Mouse (Mus musculus) midbrain, postnatal 0 days (tissue): Measurements from ENCODE around the gene Yjefn3. TPM values are rescaled to one million over a fixed set of nuclear protein-coding genes. Genes with fewer than 3 reads are reported as not detected.

Experiments
- ATAC-seq: fragments of 200-750 bp; cut with Nextera tagmentation; 2 replicates; pipeline ENCODE4 v1.8.0; 2017; ENCODE audit warnings: moderate number of reproducible peaks, mild to moderate bottlenecking, moderate TSS enrichment, moderate library complexity; ENCODE audit not compliant: low FRiP score
- DNase-seq: peaks from one replicate; pipeline ENCODE4 v3.0.0-alpha.2; 2015; ENCODE audit warnings: low spot score
- H3K27ac ChIP-seq: fragments of 300-500 bp; sonication (generic); 2 replicates; pipeline ENCODE4 v1.5.1; 2014; ENCODE audit warnings: low read depth, mild to moderate bottlenecking, low read length, mixed read lengths
- H3K27me3 ChIP-seq: fragments of 300-500 bp; sonication (generic); 2 replicates; pipeline ENCODE4 v1.6.1; 2014; ENCODE audit warnings: low read length, control low read depth, mixed read lengths; ENCODE audit not compliant: insufficient read depth
- H3K36me3 ChIP-seq: fragments of 300-500 bp; sonication (generic); 2 replicates; pipeline ENCODE4 v1.6.1; 2014; ENCODE audit warnings: low read length, control low read depth, mixed read lengths; ENCODE audit not compliant: insufficient read depth
- H3K4me1 ChIP-seq: fragments of 300-500 bp; sonication (generic); 2 replicates; pipeline ENCODE4 v1.6.1; 2014; ENCODE audit warnings: mild to moderate bottlenecking, control low read depth, antibody characterized with exemption, low read length, mixed read lengths; ENCODE audit not compliant: insufficient read depth
- H3K4me2 ChIP-seq: fragments of 300-500 bp; sonication (generic); 2 replicates; pipeline ENCODE4 v1.6.1; 2014; ENCODE audit warnings: low read depth, mild to moderate bottlenecking, low read length, mixed read lengths; ENCODE audit not compliant: poor library complexity, severe bottlenecking
- H3K4me3 ChIP-seq: fragments of 300-500 bp; sonication (generic); 2 replicates; pipeline ENCODE4 v1.5.1; 2014; ENCODE audit warnings: low read depth, mild to moderate bottlenecking, low read length, moderate library complexity
- H3K9ac ChIP-seq: fragments of 300-500 bp; sonication (generic); replicated peaks from 2 replicates; pipeline ENCODE4 v1.6.1; 2014; ENCODE audit warnings: mild to moderate bottlenecking, low read length, moderate library complexity, mixed read lengths; ENCODE audit not compliant: poor library complexity, severe bottlenecking
- H3K9me3 ChIP-seq: fragments of 300-500 bp; sonication (generic); 2 replicates; pipeline ENCODE4 v1.6.1; 2016; ENCODE audit warnings: low read length, control low read depth
- CTCF ChIP-seq: IDR thresholded peaks from 2 replicates; pipeline ENCODE4 v1.5.1; 2016; ENCODE audit warnings: antibody characterized with exemption, mild to moderate bottlenecking
- WGBS: fragments of 180-500 bp; shearing (Covaris S2); extraction: QIAGEN DNeasy Blood & Tissue Kit; methylation state at CpG from one replicate; pipeline ENCODE4 v1.1.7; 2014; 5-methylcytosine and 5-hydroxymethylcytosine counted together
- polyA plus RNA-seq: library from polyadenylated mRNA; unstranded; fragments of >200 nt; fragmentation: Nextera tagmentation; extraction: Ambion mirVana; gene quantifications from 2 replicates; pipeline ENCODE4 v1.2.1, GENCODE M21; 2015
- total RNA-seq: library from RNA; depleted of rRNA; stranded (reverse); fragments of >200 nt; gene quantifications from 2 replicates; pipeline ENCODE4 v1.2.3, GENCODE M21; 2014

Yjefn3 gene
- total and polyA plus RNA-seq, 2 experiments from 2014 or later = 8.0 to 13.4 TPM

DNA sequence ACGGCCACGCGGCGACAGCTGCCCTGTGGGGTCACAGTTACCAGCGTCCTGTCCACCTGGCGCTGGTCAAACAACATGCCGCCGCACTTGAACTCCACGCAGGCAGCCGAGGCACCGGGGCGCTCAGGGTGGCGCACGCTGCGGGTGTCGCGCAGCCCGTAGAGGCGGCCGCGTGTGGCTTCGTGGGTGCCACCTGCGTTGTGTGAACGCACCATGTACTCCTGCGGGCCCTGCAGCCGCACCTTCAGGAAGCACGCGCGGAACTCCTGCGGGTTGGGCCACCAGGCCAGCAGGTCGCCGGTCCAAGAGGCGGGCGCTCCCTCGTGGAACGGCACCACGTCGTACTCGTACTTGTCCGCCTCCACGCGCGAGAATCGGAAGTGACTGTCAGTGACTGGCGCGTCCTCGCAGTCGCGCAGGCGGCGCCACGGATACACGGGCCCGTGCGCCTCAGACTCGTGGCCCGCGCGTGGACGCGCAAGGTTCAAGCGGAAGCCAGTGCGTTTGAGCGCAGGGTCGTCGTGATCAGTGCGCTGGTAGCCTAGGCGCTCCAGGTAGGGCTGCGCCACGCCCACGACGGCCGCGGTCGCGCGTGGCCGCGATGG is 21.1 kb downstream of the Yjefn3 start:
- DNase-seq (no peak), ATAC-seq (peak; percentile 31)
- H3K27ac ChIP-seq = no peak overlapping the region
- TF ChIP-seq CTCF = no peak
- no peaks in the 10 kb centered on the region for H3K9me3 ChIP-seq
- H3K9ac ChIP-seq = 0 out of 2 replicates have a peak overlapping the region, but pooled peaks have one; percentile 44
- H3K27me3 ChIP-seq = peaks cover 70% of the 10 kb centered on the region
- peak overlapping the region; percentile 49 for H3K4me2 ChIP-seq
- H3K4me1 ChIP-seq = peaks cover 6% of the 10 kb centered on the region; the same call in 1 of the 2 replicates
- no peaks in the 10 kb centered on the region for H3K36me3 ChIP-seq
- H3K4me3 ChIP-seq = peak overlapping the region; percentile 38
- 21% methylated on average over 79 of the region's 79 CpGs for WGBS

DNA sequence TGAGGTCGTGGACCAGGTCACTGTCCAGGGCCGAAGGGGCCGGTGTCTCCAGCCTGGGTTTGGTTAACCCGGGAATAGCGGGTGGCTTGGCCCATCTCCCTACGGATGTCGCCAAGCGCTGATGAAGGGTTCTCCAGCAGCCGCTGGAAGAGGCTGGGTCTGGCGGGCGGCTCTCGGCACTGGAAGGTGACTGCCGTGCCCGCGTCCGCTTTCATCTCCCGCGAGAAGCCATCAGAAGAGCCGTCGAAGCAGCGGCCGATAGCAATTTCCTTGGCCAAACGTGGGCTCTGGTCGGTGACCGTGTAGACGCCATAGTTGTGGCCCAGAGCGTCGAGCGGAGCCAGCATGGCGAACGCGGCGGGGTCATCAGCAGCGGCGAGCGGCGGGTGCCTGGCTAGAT is 21.7 kb downstream of the Yjefn3 start:
- Histone ChIP-seq H3K27ac (no peak overlapping the region), H3K36me3 (no peaks in the 10 kb centered on the region), H3K9ac (no peak overlapping the region), H3K27me3 (peaks cover 65% of the 10 kb centered on the region), H3K4me3 (peak overlapping the region; percentile 38), H3K4me1 (peaks cover 4% of the 10 kb centered on the region; the same call in 1 of the 2 replicates), H3K9me3 (no peaks in the 10 kb centered on the region), H3K4me2 (peak overlapping the region; percentile 49)
- no peak for TF ChIP-seq CTCF
- no peak for ATAC-seq
- DNase-seq = no peak
- 12% methylated on average over 37 of the region's 37 CpGs for WGBS

DNA sequence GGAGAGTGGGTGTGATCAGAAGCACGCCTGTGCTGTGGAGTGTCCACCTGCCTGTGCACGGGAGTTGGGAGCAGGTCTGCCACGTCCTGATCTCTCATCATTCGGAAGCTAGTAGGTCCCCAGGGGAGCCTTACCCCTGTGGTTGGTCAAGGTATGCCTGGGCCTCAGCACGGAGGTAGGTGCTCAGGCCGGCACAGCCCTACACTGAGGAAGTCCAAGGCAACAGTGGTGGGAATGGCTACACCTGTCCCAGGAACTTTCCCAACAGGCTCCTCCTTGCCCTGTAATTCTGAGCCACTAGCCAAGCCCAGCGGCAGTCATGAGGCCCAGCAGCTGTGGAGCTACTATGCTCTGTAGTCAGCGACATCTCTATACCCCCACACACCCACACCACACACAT is 22.8 kb downstream of the Yjefn3 start:
- H3K9ac ChIP-seq = no peak overlapping the region
- no peaks in the 10 kb centered on the region for H3K36me3 ChIP-seq
- no peaks in the 10 kb centered on the region for H3K9me3 ChIP-seq
- ATAC-seq (no peak), DNase-seq (no peak)
- WGBS = 53% methylated on average over 8 of the region's 8 CpGs
- H3K4me2 ChIP-seq = 0 out of 2 replicates have a peak overlapping the region, but pooled peaks have one; percentile 49
- H3K4me1 ChIP-seq = 0 out of 2 replicates have a peak, but pooled peaks cover 2% of the 10 kb centered on the region
- TF ChIP-seq CTCF = no peak
- H3K27me3 ChIP-seq = peaks cover 54% of the 10 kb centered on the region
- peak overlapping the region; percentile 38; the same call in 1 of the 2 replicates for H3K4me3 ChIP-seq
- H3K27ac ChIP-seq = no peak overlapping the region

DNA sequence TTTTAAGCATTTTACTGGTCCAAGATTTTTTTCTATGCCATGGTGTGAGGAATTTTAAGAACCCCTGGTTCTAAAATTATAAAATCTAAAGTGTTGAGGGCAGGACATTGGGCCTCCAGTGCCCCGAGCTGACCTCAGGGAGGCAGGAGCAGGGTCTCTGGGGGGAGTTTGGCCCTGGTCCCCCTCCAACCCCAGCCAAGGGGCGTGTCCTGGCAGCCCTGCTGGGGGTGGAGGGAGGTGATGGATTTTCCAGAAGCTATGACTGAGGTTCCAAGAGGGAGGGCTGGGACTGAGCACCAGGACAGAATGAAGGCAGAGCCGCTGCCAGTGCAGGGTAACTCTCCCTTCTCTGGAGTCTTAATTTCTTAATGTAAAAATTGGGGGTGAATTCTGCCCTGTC is 24.5 kb downstream of the Yjefn3 start:
- no peak for DNase-seq
- H3K9ac ChIP-seq = no peak overlapping the region
- H3K36me3 ChIP-seq = no peaks in the 10 kb centered on the region
- no peak overlapping the region for H3K4me3 ChIP-seq
- H3K4me1 ChIP-seq = 0 out of 2 replicates have a peak, but pooled peaks cover 2% of the 10 kb centered on the region
- no peak overlapping the region for H3K27ac ChIP-seq
- 39% methylated on average over 3 of the region's 3 CpGs for WGBS
- H3K4me2 ChIP-seq = no peak overlapping the region
- H3K27me3 ChIP-seq = peaks cover 37% of the 10 kb centered on the region
- no peak for TF ChIP-seq CTCF
- no peaks in the 10 kb centered on the region for H3K9me3 ChIP-seq
- no peak for ATAC-seq

DNA sequence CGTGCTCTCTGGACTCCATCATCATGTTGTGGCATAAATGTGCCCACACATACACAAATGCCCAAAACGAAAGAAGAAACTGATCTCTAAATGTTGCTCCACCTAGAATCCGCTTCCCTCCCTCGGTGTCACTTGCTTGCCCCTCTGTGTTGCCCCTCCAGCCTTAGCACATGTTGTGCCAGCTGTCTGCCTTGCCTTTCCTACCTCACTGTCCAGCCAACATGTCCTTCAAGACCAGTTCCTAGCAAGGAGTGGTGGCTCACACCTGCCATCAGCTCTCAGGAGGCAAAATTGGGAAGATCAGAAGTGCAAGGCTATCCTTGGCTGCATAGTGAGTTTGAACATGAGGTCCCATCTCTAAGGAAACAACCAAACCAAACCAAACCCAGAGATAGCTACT is 25.1 kb downstream of the Yjefn3 start:
- Histone ChIP-seq H3K27ac (no peak overlapping the region), H3K9me3 (no peaks in the 10 kb centered on the region), H3K4me3 (no peak overlapping the region), H3K27me3 (peaks cover 31% of the 10 kb centered on the region), H3K9ac (no peak overlapping the region), H3K36me3 (no peaks in the 10 kb centered on the region), H3K4me2 (no peak overlapping the region), H3K4me1 (0 out of 2 replicates have a peak, but pooled peaks cover 2% of the 10 kb centered on the region)
- no peak for TF ChIP-seq CTCF
- ATAC-seq (no peak), DNase-seq (no peak)
- WGBS = 95% methylated on average over 4 of the region's 4 CpGs

DNA sequence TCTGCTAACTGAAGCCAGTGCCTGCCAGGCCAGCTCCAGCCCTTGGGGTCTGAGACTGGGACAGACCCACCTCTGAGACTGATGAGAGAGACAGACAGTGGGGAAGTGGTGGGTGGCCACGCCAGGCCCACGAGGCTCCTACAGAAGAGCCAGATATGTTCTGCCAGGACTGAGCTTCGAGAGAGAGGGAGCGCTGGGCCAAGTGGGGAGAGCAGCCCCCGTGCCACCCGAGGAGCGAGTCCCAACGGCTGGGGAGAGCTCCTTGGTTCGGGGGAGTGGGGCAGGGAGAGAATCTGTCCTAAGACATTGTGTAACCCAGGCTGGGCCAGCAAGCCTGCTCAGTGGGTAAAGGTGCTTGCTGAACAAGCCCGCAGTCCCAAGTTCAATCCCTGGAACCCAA is 25.5 kb downstream of the Yjefn3 start:
- no peak for DNase-seq

More for the DNA sequence above, 25.5 kb downstream of the Yjefn3 start:
- H3K9me3 ChIP-seq = no peaks in the 10 kb centered on the region
- peaks cover 27% of the 10 kb centered on the region for H3K27me3 ChIP-seq
- H3K27ac ChIP-seq = no peak overlapping the region
- no peak for TF ChIP-seq CTCF
- no peak overlapping the region for H3K4me2 ChIP-seq
- 77% methylated on average over 10 of the region's 10 CpGs for WGBS
- 0 out of 2 replicates have a peak, but pooled peaks cover 2% of the 10 kb centered on the region for H3K4me1 ChIP-seq
- no peak for ATAC-seq
- H3K36me3 ChIP-seq = 0 out of 2 replicates have a peak, but pooled peaks cover 1% of the 10 kb centered on the region
- no peak overlapping the region for H3K9ac ChIP-seq
- no peak overlapping the region for H3K4me3 ChIP-seq
